In the genomic region with DNA sequence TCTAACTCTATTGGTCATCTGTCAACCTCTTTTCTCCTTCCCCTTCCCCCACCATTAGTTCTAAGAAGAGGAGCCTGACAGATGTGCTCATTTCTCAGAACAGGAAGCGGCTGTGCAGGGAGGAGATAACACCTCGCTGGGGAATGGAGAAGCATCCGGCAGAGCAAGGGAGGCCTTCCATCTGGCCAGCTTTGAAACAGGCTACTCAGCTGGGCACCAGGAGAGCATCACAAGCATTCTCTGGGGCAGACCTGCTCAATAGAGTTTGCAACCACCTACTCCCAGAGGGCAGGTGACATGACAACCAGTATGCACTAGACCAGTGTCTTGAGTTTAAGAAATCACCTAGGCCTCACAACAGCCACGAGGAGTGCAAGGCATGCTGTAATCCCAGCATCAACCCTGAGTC, we compare ENCODE assay signal across 8 mouse cellular contexts. TPM values are rescaled to one million over a fixed set of nuclear protein-coding genes. Genes with fewer than 3 reads are reported as not detected.
DNase-seq lines count a peak whose midpoint lies in the region; ATAC-seq and TF ChIP-seq lines count a peak whose summit lies in the region.

No protein-coding gene starts in this region.

- H3K4me1 ChIP-seq in MEL (ENCODE audit: control insufficient read depth in 1 of 2, insufficient read depth in 2 of 2, low read length in 2 of 2), result peaks cover 13 to 43% of the 10 kb centered on the region in 2 experiments
- H3K4me1 ChIP-seq in forebrain, postnatal 0 days (ENCODE audit: insufficient read depth), result peaks cover 3% of the 10 kb centered on the region; the same call in 1 of the 2 replicates

- peak; percentile 92 for DNase-seq in 416B (ENCODE audit: low read depth)
- DNase-seq in MEL (ENCODE audit: low read depth, low spot score), result peak; percentile 92
- peak; percentile 79 to 81 for DNase-seq in heart, adult 9 months (ENCODE audit: low spot score in 2 of 2)
- DNase-seq in kidney, postnatal 14 days, result peak; percentile 54
- peak; percentile 39 for DNase-seq in mesoderm, embryonic 11.5 days (ENCODE audit: low read depth, low spot score)
- DNase-seq in thymus, postnatal 10 days (ENCODE audit: low spot score in 2 of 2), result peak; percentile 68 to 70
- DNase-seq in ovary, postnatal 10 days (ENCODE audit: low spot score), result no peak
- no peak for DNase-seq in forebrain, postnatal 0 days

- peak overlapping the region in 1 of 2 experiments; percentile 34; a peak in 2 of 4 replicates for H3K4me3 ChIP-seq in MEL (ENCODE audit: control insufficient read depth in 1 of 2, insufficient read depth in 1 of 2, low read depth in 2 of 2, low read length in 2 of 2)
- H3K4me3 ChIP-seq in forebrain, postnatal 0 days (ENCODE audit: low read depth, low read length), result no peak overlapping the region

- no peak overlapping the region for H3K4me2 ChIP-seq in forebrain, postnatal 0 days (ENCODE audit: low read depth)

- no peaks in the 10 kb centered on the region for H3K27me3 ChIP-seq in MEL (ENCODE audit: control insufficient read depth in 1 of 2, insufficient read depth in 2 of 2, low read length in 2 of 2)
- H3K27me3 ChIP-seq in forebrain, postnatal 0 days (ENCODE audit: insufficient read depth, low read length), result no peaks in the 10 kb centered on the region

- peak; percentile 86 to 94 for TF ChIP-seq EP300 in MEL (IDR thresholded peaks at IDR 0.05; ENCODE audit: low read depth in 1 of 2, low read length in 2 of 2)

- peak overlapping the region; percentile 99 for H3K27ac ChIP-seq in MEL (ENCODE audit: control insufficient read depth, low read depth, low read length)
- H3K27ac ChIP-seq in forebrain, postnatal 0 days (ENCODE audit: low read depth, low read length), result no peak overlapping the region

- no peaks in the 10 kb centered on the region for H3K9me3 ChIP-seq in MEL (replicated peaks; ENCODE audit: insufficient read depth, low read length)
- no peaks in the 10 kb centered on the region for H3K9me3 ChIP-seq in forebrain, postnatal 0 days (ENCODE audit: low read length)

- peaks cover 0 to 39% of the 10 kb centered on the region in 2 experiments; a peak in 2 of 4 replicates for H3K36me3 ChIP-seq in MEL (ENCODE audit: control insufficient read depth in 1 of 2, insufficient read depth in 2 of 2, low read length in 2 of 2)
- no peaks in the 10 kb centered on the region for H3K36me3 ChIP-seq in forebrain, postnatal 0 days (ENCODE audit: insufficient read depth)

- H3K79me2 ChIP-seq in MEL (ENCODE audit: control insufficient read depth, insufficient read depth, low read length, poor library complexity), result no peaks in the 10 kb centered on the region

- no peak; a peak in 1 of 4 replicates for TF ChIP-seq POLR2A in MEL (IDR thresholded peaks at IDR 0.05; ENCODE audit: control insufficient read depth in 1 of 2, insufficient read depth in 1 of 2, low read depth in 1 of 2, low read length in 2 of 2, poor library complexity in 1 of 2)

- no peak for TF ChIP-seq RAD21 in MEL (IDR thresholded peaks at IDR 0.05; ENCODE audit: low read depth, low read length)

- 73% methylated on average over 4 of the region's 4 CpGs for WGBS in forebrain, postnatal 0 days

- TF ChIP-seq CTCF in MEL (IDR thresholded peaks at IDR 0.05 in 2 of 3, conservative IDR thresholded peaks at IDR 0.05 in 1 of 3; ENCODE audit: control insufficient read depth in 1 of 3, insufficient read depth in 1 of 3, low read depth in 2 of 3, low read length in 3 of 3, poor library complexity in 1 of 3, severe bottlenecking in 1 of 3), result no peak
- no peak for TF ChIP-seq CTCF in forebrain, postnatal 0 days (IDR thresholded peaks at IDR 0.05; ENCODE audit: low read depth)

- no peak for ATAC-seq in forebrain, postnatal 0 days

- H3K9ac ChIP-seq in MEL (ENCODE audit: control insufficient read depth, low read depth, low read length, poor library complexity, severe bottlenecking), result peak overlapping the region; percentile 65
- no peak overlapping the region for H3K9ac ChIP-seq in forebrain, postnatal 0 days

TF ChIP-seq in MEL, 35 proteins besides CTCF, POLR2A, EP300 and RAD21 (continues in another document):
- TF ChIP-seq CHD1 (IDR thresholded peaks at IDR 0.05; ENCODE audit: low read depth, low read length), result no peak
- peak; percentile 81; the same call in 1 of the 2 replicates for TF ChIP-seq POLR2AphosphoS5 (IDR thresholded peaks at IDR 0.05; ENCODE audit: borderline replicate concordance, low read depth, low read length)
- TF ChIP-seq ETS1 (IDR thresholded peaks at IDR 0.05; ENCODE audit: low read depth, low read length), result peak; percentile 96
- no peak for TF ChIP-seq JUND (IDR thresholded peaks at IDR 0.05; ENCODE audit: low read depth, low read length)
- TF ChIP-seq USF1 (IDR thresholded peaks at IDR 0.05; ENCODE audit: low read depth, low read length), result no peak
- TF ChIP-seq HCFC1 (IDR thresholded peaks at IDR 0.05; ENCODE audit: low read depth, low read length), result peak; percentile 54
- TF ChIP-seq BHLHE40 (IDR thresholded peaks at IDR 0.05; ENCODE audit: borderline replicate concordance, low read depth, low read length), result no peak
- TF ChIP-seq TAL1 (IDR thresholded peaks at IDR 0.05; ENCODE audit: low read length), result peak; percentile 89
- TF ChIP-seq MAFK (IDR thresholded peaks at IDR 0.05; ENCODE audit: borderline replicate concordance, low read depth, low read length), result no peak
- TF ChIP-seq MYC (IDR thresholded peaks at IDR 0.05; ENCODE audit: low read depth, low read length), result peak; percentile 77; the same call in 1 of the 2 replicates
- TF ChIP-seq SMC3 (IDR thresholded peaks at IDR 0.05; ENCODE audit: low read depth, low read length), result no peak
- no peak for TF ChIP-seq UBTF (IDR thresholded peaks at IDR 0.05; ENCODE audit: borderline replicate concordance, insufficient read depth, low read depth, low read length)
- no peak for TF ChIP-seq MAZ (IDR thresholded peaks at IDR 0.05; ENCODE audit: low read depth, low read length)
- TF ChIP-seq USF2 (IDR thresholded peaks at IDR 0.05; ENCODE audit: borderline replicate concordance in 1 of 2, insufficient read depth in 1 of 2, low read depth in 1 of 2, low read length in 2 of 2), result no peak
- no peak for TF ChIP-seq NELFE (IDR thresholded peaks at IDR 0.05; ENCODE audit: low read depth, low read length)
- TF ChIP-seq MEF2A (IDR thresholded peaks at IDR 0.05; ENCODE audit: extremely low read depth, insufficient replicate concordance, low read depth, low read length, poor library complexity, severe bottlenecking), result no peak
- TF ChIP-seq POLR2AphosphoS2 (IDR thresholded peaks at IDR 0.05; ENCODE audit: low read length), result no peak
- peak; percentile 74 for TF ChIP-seq CHD2 (IDR thresholded peaks at IDR 0.05; ENCODE audit: low read length)
- TF ChIP-seq MXI1 (IDR thresholded peaks at IDR 0.05; ENCODE audit: low read depth, low read length), result 0 out of 2 replicates have a peak, but pooled peaks have one; percentile 32
- no peak for TF ChIP-seq ZKSCAN1 (IDR thresholded peaks at IDR 0.05; ENCODE audit: low read depth, low read length)
- TF ChIP-seq ZC3H11A (IDR thresholded peaks at IDR 0.05; ENCODE audit: low read depth, low read length), result no peak
- no peak for TF ChIP-seq ZNF384 (IDR thresholded peaks at IDR 0.05; ENCODE audit: low read depth, low read length)
- TF ChIP-seq TCF12 (IDR thresholded peaks at IDR 0.05; ENCODE audit: low read depth, low read length), result peak; percentile 95
- TF ChIP-seq GATA1 (IDR thresholded peaks at IDR 0.05; ENCODE audit: low read depth, low read length), result peak; percentile 95
- peak; percentile 73 for TF ChIP-seq SIN3A (IDR thresholded peaks at IDR 0.05; ENCODE audit: low read length)
- TF ChIP-seq MYB (IDR thresholded peaks at IDR 0.05; ENCODE audit: low read depth, low read length), result no peak
- TF ChIP-seq RCOR1 (IDR thresholded peaks at IDR 0.05; ENCODE audit: low read depth, low read length), result peak; percentile 63
- no peak for TF ChIP-seq KAT2A (conservative IDR thresholded peaks at IDR 0.05; ENCODE audit: low read depth, low read length)
- TF ChIP-seq MAX (IDR thresholded peaks at IDR 0.05; ENCODE audit: low read length), result peak; percentile 81
- TF ChIP-seq GABPA (IDR thresholded peaks at IDR 0.05; ENCODE audit: low read depth, low read length), result no peak
- TF ChIP-seq E2F4 (IDR thresholded peaks at IDR 0.05; ENCODE audit: borderline replicate concordance, low read depth, low read length), result no peak
- no peak for TF ChIP-seq NRF1 (IDR thresholded peaks at IDR 0.05; ENCODE audit: insufficient read depth, low read depth, low read length, poor library complexity, severe bottlenecking)
- TF ChIP-seq ZMIZ1 (IDR thresholded peaks at IDR 0.05; ENCODE audit: low read depth, low read length), result no peak

RNA-seq across cellular contexts. Expression of gene Cox4i2, which starts 35.6 kb away (rescaled TPM):
- not detected in 2 replicates for total RNA-seq in MEL (2012; rRNA removed)
- under 1 TPM in 1 of 2 experiments, not detected in 1; 0.17 TPM for polyA plus RNA-seq in MEL (2012; ENCODE audit: insufficient read depth in 1 of 2, insufficient read length in 2 of 2, low read depth in 1 of 2, low replicate concordance in 2 of 2, missing spikeins in 1 of 2)
- 4.3 TPM in 2 replicates for total RNA-seq in forebrain, postnatal 0 days (2014; rRNA removed)
- polyA plus RNA-seq in forebrain, postnatal 0 days (2015; fragmentation: Nextera tagmentation; extraction: Ambion mirVana), result 4.4 and 5.4 TPM in 2 replicates

RNA-seq across cellular contexts. Expression of gene Bcl2l1, which starts 41.9 kb away (rescaled TPM):
- total RNA-seq in MEL (2012; rRNA removed), result 4.8 and 6.5 TPM in 2 replicates
- polyA plus RNA-seq in MEL (2012; ENCODE audit: insufficient read depth in 1 of 2, insufficient read length in 2 of 2, low read depth in 1 of 2, low replicate concordance in 2 of 2, missing spikeins in 1 of 2), result 10 to 100 TPM in 1 of 2 experiments, not detected in 1; 23.9 TPM
- 152 and 157 TPM in 2 replicates for total RNA-seq in forebrain, postnatal 0 days (2014; rRNA removed)
- 173 and 175 TPM in 2 replicates for polyA plus RNA-seq in forebrain, postnatal 0 days (2015; fragmentation: Nextera tagmentation; extraction: Ambion mirVana)

RNA-seq across cellular contexts. Expression of gene Id1, which starts 53.5 kb away (rescaled TPM):
- 59.8 and 102 TPM in 2 replicates for total RNA-seq in MEL (2012; rRNA removed)
- polyA plus RNA-seq in MEL (2012; ENCODE audit: insufficient read depth in 1 of 2, insufficient read length in 2 of 2, low read depth in 1 of 2, low replicate concordance in 2 of 2, missing spikeins in 1 of 2), result 100 to 1,000 TPM in 1 of 2 experiments, not detected in 1; 486 TPM
- total RNA-seq in forebrain, postnatal 0 days (2014; rRNA removed), result 58.8 and 70.5 TPM in 2 replicates
- polyA plus RNA-seq in forebrain, postnatal 0 days (2015; fragmentation: Nextera tagmentation; extraction: Ambion mirVana), result 59.8 and 71.3 TPM in 2 replicates

RNA-seq across cellular contexts. Expression of gene Tpx2, which starts 58.2 kb away (rescaled TPM):
- 59.3 and 68.3 TPM in 2 replicates for total RNA-seq in MEL (2012; rRNA removed)
- 100 to 1,000 TPM in 1 of 2 experiments, not detected in 1; 131 TPM for polyA plus RNA-seq in MEL (2012; ENCODE audit: insufficient read depth in 1 of 2, insufficient read length in 2 of 2, low read depth in 1 of 2, low replicate concordance in 2 of 2, missing spikeins in 1 of 2)
- total RNA-seq in forebrain, postnatal 0 days (2014; rRNA removed), result 10.5 and 22.5 TPM in 2 replicates
- polyA plus RNA-seq in forebrain, postnatal 0 days (2015; fragmentation: Nextera tagmentation; extraction: Ambion mirVana), result 11.0 and 11.2 TPM in 2 replicates

Comparison
In these comparisons a context has a peak if more than half of its experiments do, and no peak if none do; other contexts are left out.
1. DNase-seq: peak in 416B (single experiment), MEL (single experiment), heart, adult 9 months (2 of 2), kidney, postnatal 14 days (single experiment), mesoderm, embryonic 11.5 days (single experiment) and thymus, postnatal 10 days (2 of 2); none in ovary, postnatal 10 days (single experiment) and forebrain, postnatal 0 days (single experiment).
2. RNA of gene Bcl2l1, which starts 41.9 kb away (total RNA-seq): 152 to 157 TPM in forebrain, postnatal 0 days; 4.8 to 6.5 TPM in MEL; every median in the first group is over 10 times any median in the second.